In genomic region chr1:83568746-83569145, GRCm38 (mm10) we compare ENCODE assay signal across 17 mouse cellular contexts.
"Had no signal": no experiment of that assay in that cellular context is flagged by ENCODE, and none has a peak within 500 bp of the region (broad histone marks: within the 10 kb centered on the region; RNA-seq: fewer than 3 reads in every experiment).

No protein-coding gene starts in this region.

- H3K4me1 ChIP-seq: midbrain, embryonic 12.5 days; midbrain, embryonic 15.5 days; neural tube, embryonic 13.5 days; neural tube, embryonic 15.5 days had no signal

- H3K4me2 ChIP-seq: lung, embryonic 14.5 days; midbrain, embryonic 12.5 days; midbrain, embryonic 15.5 days; neural tube, embryonic 13.5 days; neural tube, embryonic 15.5 days had no signal

- DNase-seq: lung, adult 18-20 months; lung, embryonic 14.5 days; lung, postnatal 10 days; lung, postnatal 4 days; retina, postnatal 1 day; right cerebral cortex, adult 18-20 months; right cerebral cortex, postnatal 25 days; right cerebral cortex, postnatal 4 days; spleen, adult 18-20 months; thymus, adult 18-20 months; thymus, postnatal 14 days; thymus, postnatal 36 days had no signal

- H3K27me3 ChIP-seq: midbrain, embryonic 12.5 days; midbrain, embryonic 15.5 days; neural tube, embryonic 13.5 days; neural tube, embryonic 15.5 days had no signal

- H3K4me3 ChIP-seq: midbrain, embryonic 12.5 days; midbrain, embryonic 15.5 days; myocyte; neural tube, embryonic 13.5 days; neural tube, embryonic 15.5 days had no signal

- ATAC-seq: midbrain, embryonic 15.5 days had no signal

- H3K9me3 ChIP-seq: midbrain, embryonic 12.5 days; midbrain, embryonic 15.5 days; neural tube, embryonic 13.5 days; neural tube, embryonic 15.5 days had no signal

- H3K36me3 ChIP-seq: midbrain, embryonic 12.5 days; midbrain, embryonic 15.5 days; neural tube, embryonic 13.5 days; neural tube, embryonic 15.5 days had no signal

- H3K9ac ChIP-seq: lung, embryonic 14.5 days; midbrain, embryonic 12.5 days; midbrain, embryonic 15.5 days; neural tube, embryonic 13.5 days; neural tube, embryonic 15.5 days had no signal

- H3K27ac ChIP-seq: midbrain, embryonic 12.5 days; midbrain, embryonic 15.5 days; neural tube, embryonic 13.5 days; neural tube, embryonic 15.5 days had no signal
